Mouse (Mus musculus): ENCODE data around the gene Fanca. TPM values are rescaled to one million over a fixed set of nuclear protein-coding genes. Genes with fewer than 3 reads are reported as not detected.

Gene Fanca
- polyA plus RNA-seq, 2 experiments = 24.2 to 54.7 TPM

DNA sequence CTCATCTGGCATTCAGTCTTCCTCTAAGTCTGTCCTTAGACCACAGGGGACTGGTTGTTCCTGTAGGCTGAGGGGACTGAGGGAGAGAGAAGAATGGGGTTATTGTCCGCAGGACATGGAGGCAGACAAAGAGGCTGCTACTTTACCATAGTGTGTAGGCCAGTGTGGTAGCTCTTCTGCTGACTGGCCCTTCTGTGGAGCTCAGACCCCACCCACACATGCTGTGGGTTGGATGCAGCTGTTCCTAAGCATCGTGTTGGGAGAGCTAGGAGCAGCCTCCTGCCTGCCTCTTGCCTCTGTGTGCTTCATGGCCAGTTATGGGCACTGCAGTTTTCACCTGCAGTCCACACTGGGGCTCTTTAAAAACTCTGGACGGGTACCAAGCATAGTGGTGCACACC lies 61.3 kb downstream of the Fanca start:
- H3K4me3 ChIP-seq (replicated peaks; ENCODE audit: low read length) = no peak overlapping the region
- no peak overlapping the region for H3K27ac ChIP-seq (replicated peaks; ENCODE audit: low read depth, low read length)
- H3K36me3 ChIP-seq (ENCODE audit: control insufficient read depth, insufficient read depth, low read length) = peaks cover 49% of the 10 kb centered on the region
- H3K9ac ChIP-seq (ENCODE audit: low read depth, low read length, severe bottlenecking) = no peak overlapping the region
- H3K4me1 ChIP-seq (ENCODE audit: control insufficient read depth, insufficient read depth, low read length) = peaks cover 19% of the 10 kb centered on the region
- no peaks in the 10 kb centered on the region for H3K27me3 ChIP-seq (ENCODE audit: control insufficient read depth, insufficient read depth, low read length)
- DNase-seq (ENCODE audit: low spot score) (no peak), ATAC-seq (ENCODE audit: low FRiP score, low read depth) (no peak)
- no peak for TF ChIP-seq POLR2A (IDR thresholded peaks at IDR 0.05; ENCODE audit: borderline replicate concordance, extremely low read depth, insufficient read depth, insufficient read length)
- no peak overlapping the region for H3K4me2 ChIP-seq (replicated peaks; ENCODE audit: low read depth, low read length, severe bottlenecking)
- 96% methylated on average over 3 of the region's 3 CpGs for WGBS
- H3K9me3 ChIP-seq (ENCODE audit: control insufficient read depth, low read length) = no peaks in the 10 kb centered on the region

DNA sequence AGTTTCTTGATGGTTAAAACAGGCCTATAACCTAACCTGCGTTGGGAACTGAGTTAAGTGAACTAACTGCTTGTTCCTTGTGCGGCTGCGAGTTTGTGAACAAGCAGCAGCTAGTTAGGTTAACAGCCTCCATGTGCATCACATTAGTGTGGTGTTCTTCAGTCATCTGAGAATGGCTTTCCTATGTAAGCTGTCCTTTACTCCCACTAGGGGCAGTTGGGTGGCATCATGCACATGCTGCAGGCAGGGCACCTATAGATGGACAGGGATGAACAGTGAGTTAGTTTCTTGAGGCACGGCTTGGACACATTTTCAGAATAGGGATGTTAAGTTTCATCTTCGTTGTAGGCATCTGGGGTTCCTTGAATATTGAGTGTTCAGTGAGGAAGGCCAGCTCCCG lies 63.2 kb downstream of the Fanca start:
- WGBS = 60% methylated on average over 6 of the region's 6 CpGs
- TF ChIP-seq POLR2A (IDR thresholded peaks at IDR 0.05; ENCODE audit: borderline replicate concordance, extremely low read depth, insufficient read depth, insufficient read length) = no peak

DNA sequence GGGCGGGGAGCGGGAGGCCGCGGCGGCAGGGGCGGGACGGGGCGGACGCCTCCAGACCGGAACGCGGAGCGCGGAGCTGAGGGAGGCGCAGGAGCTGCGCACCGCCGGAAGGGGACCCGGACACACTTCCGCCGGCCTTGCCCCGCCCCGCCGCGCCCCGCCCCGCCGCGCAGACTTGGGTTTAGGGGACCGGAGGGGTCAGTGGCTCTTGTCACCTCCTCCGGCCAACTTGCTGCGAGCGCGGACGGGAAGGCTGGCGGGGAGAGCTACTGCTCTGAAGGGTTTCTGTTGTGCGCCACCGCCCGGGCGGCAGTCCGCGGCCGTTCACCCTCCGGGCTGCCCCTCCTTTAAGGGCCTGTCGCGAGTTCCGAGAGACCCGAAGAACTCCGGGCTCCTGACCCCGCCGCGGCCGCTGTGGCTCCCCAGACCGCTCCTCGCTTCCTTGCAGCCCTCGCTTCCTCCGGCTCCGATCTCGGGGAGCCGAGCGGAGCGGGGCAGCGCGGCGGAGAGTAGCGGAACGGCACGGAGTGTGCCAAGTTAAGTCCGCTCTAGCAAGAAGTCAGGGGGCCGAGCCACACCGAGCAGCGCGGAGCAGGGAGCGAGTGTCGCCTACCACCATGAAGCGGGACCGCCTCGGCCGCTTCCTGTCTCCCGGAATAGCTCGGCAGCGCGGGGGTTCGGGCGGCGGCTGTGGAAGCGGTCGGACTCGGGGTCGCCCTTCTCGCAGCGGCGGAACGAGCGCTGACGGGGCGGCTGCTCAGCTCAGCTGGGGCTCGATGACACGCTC lies 64.1 kb downstream of the Fanca start, which contains the start of the genes Zfp276 and Vps9d1:
Zfp276 (plus strand) TSS at position 97 of the 787 bp plus-strand sequence.
Vps9d1 (minus strand) TSS at position 250 of the 787 bp plus-strand sequence.
- peak; percentile 74 for DNase-seq (ENCODE audit: low spot score)
- Histone ChIP-seq H3K9me3 (ENCODE audit: control insufficient read depth, low read length) (no peaks in the 10 kb centered on the region), H3K27ac (replicated peaks; ENCODE audit: low read depth, low read length) (peak within 1 kb of the TSS; percentile 78), H3K9ac (ENCODE audit: low read depth, low read length, severe bottlenecking) (peak within 1 kb of the TSS; percentile 94), H3K4me3 (replicated peaks; ENCODE audit: low read length) (peak within 1 kb of the TSS; percentile 83), H3K27me3 (ENCODE audit: control insufficient read depth, insufficient read depth, low read length) (no peaks in the 10 kb centered on the region), H3K4me2 (replicated peaks; ENCODE audit: low read depth, low read length, severe bottlenecking) (peak within 1 kb of the TSS; percentile 72), H3K4me1 (ENCODE audit: control insufficient read depth, insufficient read depth, low read length) (peaks cover 19% of the 10 kb centered on the region), H3K36me3 (ENCODE audit: control insufficient read depth, insufficient read depth, low read length) (peaks cover 60% of the 10 kb centered on the region)
- peak; percentile 95 for ATAC-seq (ENCODE audit: low FRiP score, low read depth)
- WGBS = under 1% methylated on average over 68 of the region's 99 CpGs
- no peak for TF ChIP-seq POLR2A (IDR thresholded peaks at IDR 0.05; ENCODE audit: borderline replicate concordance, extremely low read depth, insufficient read depth, insufficient read length)

More for the DNA sequence above, 63.2 kb downstream of the Fanca start:
- Histone ChIP-seq H3K9ac (ENCODE audit: low read depth, low read length, severe bottlenecking) (peak overlapping the region; percentile 94), H3K4me2 (replicated peaks; ENCODE audit: low read depth, low read length, severe bottlenecking) (peak overlapping the region; percentile 72), H3K4me3 (replicated peaks; ENCODE audit: low read length) (peak overlapping the region; percentile 83), H3K4me1 (ENCODE audit: control insufficient read depth, insufficient read depth, low read length) (peaks cover 19% of the 10 kb centered on the region), H3K27ac (replicated peaks; ENCODE audit: low read depth, low read length) (no peak overlapping the region), H3K27me3 (ENCODE audit: control insufficient read depth, insufficient read depth, low read length) (no peaks in the 10 kb centered on the region), H3K36me3 (ENCODE audit: control insufficient read depth, insufficient read depth, low read length) (peaks cover 61% of the 10 kb centered on the region), H3K9me3 (ENCODE audit: control insufficient read depth, low read length) (no peaks in the 10 kb centered on the region)
- DNase-seq (ENCODE audit: low spot score) = no peak
- ATAC-seq (ENCODE audit: low FRiP score, low read depth) = no peak

DNA sequence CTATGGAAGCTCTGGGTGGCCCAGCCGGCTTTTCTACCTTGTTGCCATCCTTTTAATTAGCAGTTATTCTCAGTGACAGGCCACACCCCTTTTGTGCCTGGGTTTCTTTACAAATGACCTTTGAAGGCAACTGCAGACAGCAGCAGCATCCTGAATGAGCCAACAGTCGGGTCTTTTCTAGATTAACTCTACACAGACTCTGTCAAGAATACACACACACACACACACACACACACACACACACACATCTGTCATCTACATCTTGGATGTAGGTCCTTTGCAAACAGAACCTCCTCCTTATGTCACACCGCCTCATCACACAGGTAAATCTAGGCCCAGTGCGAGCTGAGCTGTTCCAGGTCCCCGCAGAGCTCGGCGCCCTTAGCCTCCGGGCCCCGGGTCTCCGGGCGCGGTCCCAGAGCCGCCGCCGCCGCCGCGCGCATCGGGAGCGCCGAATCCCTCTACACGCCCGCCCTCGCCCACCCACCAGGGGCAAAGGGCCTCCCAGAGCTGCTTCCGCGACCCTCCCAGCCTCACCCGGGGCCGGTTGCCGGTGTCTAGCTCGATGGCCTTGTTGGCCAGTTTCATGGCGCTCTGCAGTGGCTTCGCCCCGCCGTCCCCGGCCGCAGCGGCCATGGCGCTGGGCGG lies 64.8 kb downstream of the Fanca start:
- H3K27me3 ChIP-seq (ENCODE audit: control insufficient read depth, insufficient read depth, low read length) = no peaks in the 10 kb centered on the region
- peak overlapping the region; percentile 78 for H3K27ac ChIP-seq (replicated peaks; ENCODE audit: low read depth, low read length)
- ATAC-seq (ENCODE audit: low FRiP score, low read depth) = peak; percentile 58
- peaks cover 60% of the 10 kb centered on the region for H3K36me3 ChIP-seq (ENCODE audit: control insufficient read depth, insufficient read depth, low read length)
- peaks cover 19% of the 10 kb centered on the region for H3K4me1 ChIP-seq (ENCODE audit: control insufficient read depth, insufficient read depth, low read length)
- peak overlapping the region; percentile 83 for H3K4me3 ChIP-seq (replicated peaks; ENCODE audit: low read length)
- 3% methylated on average over 34 of the region's 40 CpGs for WGBS
- peak overlapping the region; percentile 94 for H3K9ac ChIP-seq (ENCODE audit: low read depth, low read length, severe bottlenecking)
- DNase-seq (ENCODE audit: low spot score) = no peak
- no peaks in the 10 kb centered on the region for H3K9me3 ChIP-seq (ENCODE audit: control insufficient read depth, low read length)
- peak; percentile 61; the same call in 1 of the 2 replicates for TF ChIP-seq POLR2A (IDR thresholded peaks at IDR 0.05; ENCODE audit: borderline replicate concordance, extremely low read depth, insufficient read depth, insufficient read length)
- peak overlapping the region; percentile 72 for H3K4me2 ChIP-seq (replicated peaks; ENCODE audit: low read depth, low read length, severe bottlenecking)

DNA sequence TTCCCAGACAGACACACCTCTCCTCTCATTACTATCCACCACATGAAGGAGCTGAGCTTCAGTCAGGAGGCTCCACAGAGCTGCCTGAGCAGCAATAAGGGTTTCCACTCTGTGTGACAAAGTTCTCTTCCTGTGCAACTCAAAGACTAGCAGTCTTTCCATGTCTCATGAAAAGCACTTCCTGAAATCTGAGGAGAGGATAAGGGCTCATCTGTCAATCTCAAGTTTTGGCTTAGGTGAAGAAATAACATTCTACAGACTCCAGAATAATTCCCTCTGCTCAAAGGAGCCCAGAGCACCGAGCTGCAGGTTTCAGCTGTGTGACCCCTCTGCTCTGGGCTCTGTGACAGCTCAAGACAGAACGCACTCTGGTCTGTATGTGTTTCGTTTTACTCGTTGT lies 65.5 kb downstream of the Fanca start:
- peaks cover 19% of the 10 kb centered on the region for H3K4me1 ChIP-seq (ENCODE audit: control insufficient read depth, insufficient read depth, low read length)
- TF ChIP-seq POLR2A (IDR thresholded peaks at IDR 0.05; ENCODE audit: borderline replicate concordance, extremely low read depth, insufficient read depth, insufficient read length) = no peak
- DNase-seq (ENCODE audit: low spot score) = no peak
- peaks cover 60% of the 10 kb centered on the region for H3K36me3 ChIP-seq (ENCODE audit: control insufficient read depth, insufficient read depth, low read length)
- peak overlapping the region; percentile 72 for H3K4me2 ChIP-seq (replicated peaks; ENCODE audit: low read depth, low read length, severe bottlenecking)
- no peak for ATAC-seq (ENCODE audit: low FRiP score, low read depth)
- H3K9ac ChIP-seq (ENCODE audit: low read depth, low read length, severe bottlenecking) = peak overlapping the region; percentile 94
- no peak overlapping the region for H3K27ac ChIP-seq (replicated peaks; ENCODE audit: low read depth, low read length)
- peak overlapping the region; percentile 83 for H3K4me3 ChIP-seq (replicated peaks; ENCODE audit: low read length)
- no peaks in the 10 kb centered on the region for H3K9me3 ChIP-seq (ENCODE audit: control insufficient read depth, low read length)
- no peaks in the 10 kb centered on the region for H3K27me3 ChIP-seq (ENCODE audit: control insufficient read depth, insufficient read depth, low read length)
- 40% methylated on average over 4 of the region's 4 CpGs for WGBS

Measured in limb, embryonic 14.5 days (tissue).